Mouse (Mus musculus) layer of hippocampus, postnatal 10 days (tissue): Measurements from ENCODE around the gene Rnf26. TPM values are rescaled to one million over a fixed set of nuclear protein-coding genes. Genes with fewer than 3 reads are reported as not detected.
A peak's percentile ranks its signal among the peaks of the same experiment; 100 is the strongest.

ENCODE experiments used
- DNase-seq, 2 experiments: peaks; one replicate each; pipeline ENCODE4 v3.0.0; 2021; ENCODE audit warnings: low spot score in 2 of 2
- total RNA-seq, 2 experiments: library from RNA; stranded (reverse); gene quantifications; 2 replicates each; pipeline ENCODE4 v1.2.3; 2021

Gene Rnf26
- total RNA-seq, 2 experiments from 2014 or later = 30.5 to 30.6 TPM

DNA sequence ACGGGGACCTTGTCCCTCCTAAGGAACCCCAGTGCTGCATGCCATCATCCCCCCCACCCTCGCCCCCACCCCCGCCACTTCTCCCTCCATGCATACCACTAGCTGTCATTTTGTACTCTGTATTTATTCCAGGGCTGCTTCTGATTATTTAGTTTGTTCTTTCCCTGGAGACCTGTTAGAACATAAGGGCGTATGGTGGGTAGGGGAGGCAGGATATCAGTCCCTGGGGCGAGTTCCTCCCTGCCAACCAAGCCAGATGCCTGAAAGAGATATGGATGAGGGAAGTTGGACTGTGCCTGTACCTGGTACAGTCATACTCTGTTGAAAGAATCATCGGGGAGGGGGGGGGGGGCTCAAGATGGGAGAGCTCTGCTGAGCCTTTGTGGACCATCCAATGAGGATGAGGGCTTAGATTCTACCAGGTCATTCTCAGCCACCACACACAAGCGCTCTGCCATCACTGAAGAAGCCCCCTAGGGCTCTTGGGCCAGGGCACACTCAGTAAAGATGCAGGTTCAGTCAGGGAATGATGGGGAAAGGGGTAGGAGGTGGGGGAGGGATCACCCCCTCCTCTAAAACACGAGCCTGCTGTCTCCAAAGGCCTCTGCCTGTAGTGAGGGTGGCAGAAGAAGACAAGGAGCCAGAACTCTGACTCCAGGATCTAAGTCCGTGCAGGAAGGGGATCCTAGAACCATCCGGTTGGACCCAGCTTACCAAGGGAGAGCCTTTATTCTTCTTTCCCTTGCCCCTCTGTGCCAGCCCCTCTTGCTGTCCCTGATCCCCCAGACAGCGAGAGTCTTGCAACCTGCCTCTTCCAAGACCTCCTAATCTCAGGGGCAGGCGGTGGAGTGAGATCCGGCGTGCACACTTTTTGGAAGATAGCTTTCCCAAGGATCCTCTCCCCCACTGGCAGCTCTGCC is 65.5 kb downstream of the Rnf26 start:
- DNase-seq = no peak

DNA sequence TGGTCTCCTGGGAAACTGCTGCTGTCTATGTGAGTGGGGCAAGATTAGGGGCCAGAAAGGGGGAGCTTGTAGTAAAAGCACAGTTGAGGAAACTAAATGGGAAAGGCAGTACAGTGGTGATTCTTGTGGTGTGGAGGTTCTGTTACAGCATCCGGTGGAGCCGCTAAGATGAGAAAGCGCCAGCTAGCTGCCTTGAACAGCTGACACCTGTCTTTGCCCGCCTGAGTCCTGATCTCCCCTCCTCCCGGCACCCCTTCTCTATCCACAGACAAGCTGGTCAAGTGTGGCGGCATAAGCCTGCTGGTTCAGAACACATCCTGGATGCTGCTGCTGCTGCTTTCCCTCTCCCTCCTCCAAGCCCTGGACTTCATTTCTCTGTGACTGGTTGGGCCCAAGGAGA is 66.2 kb downstream of the Rnf26 start:
- DNase-seq = peak in 1 of 2 experiments; percentile 22

GRCm38 (mm10) chr9:44046426-44046825 is 66.9 kb downstream of the Rnf26 start:
- DNase-seq = no peak

- DNase-seq = no peak
Measured at GRCm38 (mm10) chr9:44045884-44046272, 67.4 kb downstream of the Rnf26 start.

Other genes starting within 250 kb of the Rnf26 start
- gene Thy1, start 70.1 kb downstream of the Rnf26 start, total RNA-seq = 100 to 1,000 TPM; 644 to 646 TPM
- 10 to 100 TPM; 41.7 to 47.2 TPM for gene Usp2, start 46.5 kb downstream of the Rnf26 start, total RNA-seq
- 1 to 10 TPM in 1 of 2 experiments, not detected in 1; 2.4 TPM for gene Mfrp, start 11.8 kb downstream of the Rnf26 start, total RNA-seq
- gene C1qtnf5, start 6.3 kb downstream of the Rnf26 start, total RNA-seq = 10 to 100 TPM; 16.0 to 17.6 TPM
- under 1 TPM in 1 of 2 experiments, not detected in 1; 0.43 TPM for gene Gm49380, start within 50 bp of the Rnf26 start, total RNA-seq
- 10 to 100 TPM; 18.8 to 21.8 TPM for gene Mcam, start 21.0 kb upstream of the Rnf26 start, total RNA-seq
- gene Cbl, start 120.5 kb upstream of the Rnf26 start, total RNA-seq = 10 to 100 TPM; 55.1 to 58.4 TPM
- gene Ccdc153, start 127.2 kb upstream of the Rnf26 start, total RNA-seq = 1 to 10 TPM; 7.2 to 9.2 TPM
- 1 to 10 TPM in 1 of 2 experiments, under 1 TPM in 1; 0.98 to 1.0 TPM for gene Pdzd3, start 138.0 kb upstream of the Rnf26 start, total RNA-seq
- gene Nlrx1, start 155.1 kb upstream of the Rnf26 start, total RNA-seq = 10 to 100 TPM; 11.5 to 11.6 TPM
- 10 to 100 TPM; 73.5 to 76.2 TPM for gene Abcg4, start 175.1 kb upstream of the Rnf26 start, total RNA-seq
- gene Hinfp, start 192.2 kb upstream of the Rnf26 start, total RNA-seq = 10 to 100 TPM; 25.9 to 26.5 TPM
- 100 to 1,000 TPM; 108 to 115 TPM for gene C2cd2l, start 206.8 kb upstream of the Rnf26 start, total RNA-seq
- gene Dpagt1, start 212.5 kb upstream of the Rnf26 start, total RNA-seq = 10 to 100 TPM; 16.5 to 18.5 TPM
- gene H2afx, start 221.2 kb upstream of the Rnf26 start, total RNA-seq = 10 to 100 TPM; 69.9 to 74.3 TPM
- 10 to 100 TPM; 18.9 to 32.5 TPM for gene Hmbs, start 230.7 kb upstream of the Rnf26 start, total RNA-seq
- gene Vps11, start 248.2 kb upstream of the Rnf26 start, total RNA-seq = 10 to 100 TPM; 39.6 to 44.2 TPM